In genomic region chr14:34662478-34662826, GRCm38 (mm10) we compare ENCODE assay signal across 8 mouse cellular contexts. TPM values are rescaled to one million over a fixed set of nuclear protein-coding genes. Genes with fewer than 3 reads are reported as not detected.
DNase-seq lines count a peak whose midpoint lies in the region; ATAC-seq and TF ChIP-seq lines count a peak whose summit lies in the region.

No protein-coding gene starts in this region.

- H3K27me3 ChIP-seq in liver, adult 2 months (ENCODE audit: control insufficient read depth, insufficient read depth, low read length), result no peaks in the 10 kb centered on the region
- peaks cover 40% of the 10 kb centered on the region for H3K27me3 ChIP-seq in embryonic facial prominence, embryonic 15.5 days
- H3K27me3 ChIP-seq in intestine, embryonic 16.5 days (replicated peaks; ENCODE audit: control insufficient read depth, insufficient read depth, low read length), result 0 out of 2 replicates have a peak, but pooled peaks cover 3% of the 10 kb centered on the region
- H3K27me3 ChIP-seq in neural tube, embryonic 12.5 days (replicated peaks), result peaks cover 38% of the 10 kb centered on the region

- no peak for TF ChIP-seq CTCF in liver, adult 2 months (IDR thresholded peaks at IDR 0.05; ENCODE audit: low read depth, low read length)

- intact Hi-C loops in left cerebral cortex, postnatal 25 days (cut with DNase I), result no loop called here

- no peak for DNase-seq in liver, adult 2 months (ENCODE audit: extremely low read depth, low read depth, low spot score)
- no peak for DNase-seq in liver
- no peak for DNase-seq in thymus, postnatal 10 days (ENCODE audit: low spot score in 2 of 2)
- DNase-seq in gastrocnemius, adult 18-20 months (ENCODE audit: low spot score), result no peak
- no peak for DNase-seq in left cerebral cortex, postnatal 25 days (ENCODE audit: low spot score in 2 of 2)

- peak overlapping the region; percentile 78 for H3K4me2 ChIP-seq in embryonic facial prominence, embryonic 15.5 days (replicated peaks)
- H3K4me2 ChIP-seq in intestine, embryonic 16.5 days (ENCODE audit: low read depth, low read length), result peak overlapping the region; percentile 83
- peak overlapping the region; percentile 77 for H3K4me2 ChIP-seq in neural tube, embryonic 12.5 days (replicated peaks)

- TF ChIP-seq POLR2A in liver, adult 2 months (IDR thresholded peaks at IDR 0.05; ENCODE audit: extremely low read depth, insufficient read depth, low read length), result no peak

- no peaks in the 10 kb centered on the region for H3K36me3 ChIP-seq in liver, adult 2 months (ENCODE audit: control insufficient read depth, insufficient read depth, low read length)
- no peaks in the 10 kb centered on the region for H3K36me3 ChIP-seq in embryonic facial prominence, embryonic 15.5 days
- no peaks in the 10 kb centered on the region for H3K36me3 ChIP-seq in intestine, embryonic 16.5 days (ENCODE audit: control insufficient read depth, insufficient read depth, low read length)
- no peaks in the 10 kb centered on the region for H3K36me3 ChIP-seq in neural tube, embryonic 12.5 days

- H3K79me2 ChIP-seq in liver, adult 2 months (ENCODE audit: control insufficient read depth, insufficient read depth, low read length), result no peaks in the 10 kb centered on the region

- peak overlapping the region; percentile 90 for H3K27ac ChIP-seq in liver, adult 2 months (replicated peaks; ENCODE audit: insufficient read depth, low read depth, low read length)
- H3K27ac ChIP-seq in embryonic facial prominence, embryonic 15.5 days (replicated peaks), result no peak overlapping the region
- H3K27ac ChIP-seq in intestine, embryonic 16.5 days (ENCODE audit: low read length), result 0 out of 2 replicates have a peak overlapping the region, but pooled peaks have one; percentile 30
- H3K27ac ChIP-seq in neural tube, embryonic 12.5 days, result no peak overlapping the region

- H3K9me3 ChIP-seq in embryonic facial prominence, embryonic 15.5 days (replicated peaks), result no peaks in the 10 kb centered on the region
- H3K9me3 ChIP-seq in intestine, embryonic 16.5 days (ENCODE audit: control insufficient read depth, low read length), result no peaks in the 10 kb centered on the region
- H3K9me3 ChIP-seq in neural tube, embryonic 12.5 days, result no peaks in the 10 kb centered on the region

- WGBS in liver, adult 2 months, result 18% methylated on average over 4 of the region's 4 CpGs
- 15% methylated on average over 4 of the region's 4 CpGs for WGBS in embryonic facial prominence, embryonic 15.5 days
- 14% methylated on average over 4 of the region's 4 CpGs for WGBS in intestine, embryonic 16.5 days
- WGBS in neural tube, embryonic 12.5 days, result 12% methylated on average over 4 of the region's 4 CpGs

- peak overlapping the region; percentile 57 for H3K9ac ChIP-seq in liver, adult 2 months (ENCODE audit: low read depth, low read length)
- H3K9ac ChIP-seq in embryonic facial prominence, embryonic 15.5 days, result no peak overlapping the region
- H3K9ac ChIP-seq in intestine, embryonic 16.5 days (ENCODE audit: low read depth, low read length), result peak overlapping the region; percentile 61
- no peak overlapping the region for H3K9ac ChIP-seq in neural tube, embryonic 12.5 days

- ATAC-seq in embryonic facial prominence, embryonic 15.5 days (ENCODE audit: insufficient number of reproducible peaks, low FRiP score, low TSS enrichment, low read depth), result no peak
- no peak for ATAC-seq in intestine, embryonic 16.5 days
- no peak for ATAC-seq in neural tube, embryonic 12.5 days (ENCODE audit: low FRiP score, low read depth)

- peak overlapping the region; percentile 75 for H3K4me3 ChIP-seq in liver, adult 2 months (ENCODE audit: insufficient read depth, low read depth, low read length)
- peak overlapping the region; percentile 46 for H3K4me3 ChIP-seq in embryonic facial prominence, embryonic 15.5 days (replicated peaks)
- peak overlapping the region; percentile 51 for H3K4me3 ChIP-seq in intestine, embryonic 16.5 days (ENCODE audit: low read length)
- H3K4me3 ChIP-seq in neural tube, embryonic 12.5 days, result peak overlapping the region; percentile 39; the same call in 1 of the 2 replicates

- peaks cover 13% of the 10 kb centered on the region for H3K4me1 ChIP-seq in liver, adult 2 months (ENCODE audit: control insufficient read depth, insufficient read depth, low read length)
- H3K4me1 ChIP-seq in embryonic facial prominence, embryonic 15.5 days, result peaks cover 14% of the 10 kb centered on the region
- H3K4me1 ChIP-seq in intestine, embryonic 16.5 days (ENCODE audit: control insufficient read depth, insufficient read depth, low read length), result peaks cover 4% of the 10 kb centered on the region; the same call in 1 of the 2 replicates
- peaks cover 15% of the 10 kb centered on the region for H3K4me1 ChIP-seq in neural tube, embryonic 12.5 days

RNA-seq across cellular contexts. Expression of gene Wapl, which starts 11.3 kb away (rescaled TPM):
- total RNA-seq in liver, adult 2 months (2014; rRNA removed), result 60.5 and 63.4 TPM in 2 replicates
- 5.8 and 6.8 TPM in 2 replicates for polyA plus RNA-seq in liver, adult 2 months (2012; rRNA removed)
- polyA plus RNA-seq in embryonic facial prominence, embryonic 15.5 days (2015; fragmentation: Nextera tagmentation; extraction: Ambion mirVana), result 25.0 and 26.4 TPM in 2 replicates
- polyA plus RNA-seq in intestine, embryonic 16.5 days (2015; fragmentation: Nextera tagmentation; extraction: Ambion mirVana), result 18.0 and 18.1 TPM in 2 replicates
- polyA plus RNA-seq in neural tube, embryonic 12.5 days (2016; fragmentation: Nextera tagmentation; extraction: Ambion mirVana), result 30.3 and 30.5 TPM in 2 replicates
- total RNA-seq in gastrocnemius, adult 18-20 months (2021), result 10 to 100 TPM; 34.4 to 40.5 TPM
- total RNA-seq in left cerebral cortex, postnatal 25 days (2021), result 10 to 100 TPM; 42.7 to 45.5 TPM

Comparison
In these comparisons a context has a peak if more than half of its experiments do, and no peak if none do; other contexts are left out.
1. H3K27ac ChIP-seq: peak in liver, adult 2 months (single experiment) and intestine, embryonic 16.5 days (single experiment); none in embryonic facial prominence, embryonic 15.5 days (single experiment) and neural tube, embryonic 12.5 days (single experiment).
2. H3K9ac ChIP-seq: peak in liver, adult 2 months (single experiment) and intestine, embryonic 16.5 days (single experiment); none in embryonic facial prominence, embryonic 15.5 days (single experiment) and neural tube, embryonic 12.5 days (single experiment).
3. Peak in every context shown above with its lines, with median percentiles within 50 percentile points of each other: H3K4me3 ChIP-seq and H3K4me2 ChIP-seq.